Mouse (Mus musculus): Measurements from ENCODE around the gene Myo3b.
"Not testable (repeated sequence)": the region's sequence is repeated elsewhere in the genome, so short reads cannot be mapped to it uniquely, and the experiment has no call there.

Myo3b gene

DNA sequence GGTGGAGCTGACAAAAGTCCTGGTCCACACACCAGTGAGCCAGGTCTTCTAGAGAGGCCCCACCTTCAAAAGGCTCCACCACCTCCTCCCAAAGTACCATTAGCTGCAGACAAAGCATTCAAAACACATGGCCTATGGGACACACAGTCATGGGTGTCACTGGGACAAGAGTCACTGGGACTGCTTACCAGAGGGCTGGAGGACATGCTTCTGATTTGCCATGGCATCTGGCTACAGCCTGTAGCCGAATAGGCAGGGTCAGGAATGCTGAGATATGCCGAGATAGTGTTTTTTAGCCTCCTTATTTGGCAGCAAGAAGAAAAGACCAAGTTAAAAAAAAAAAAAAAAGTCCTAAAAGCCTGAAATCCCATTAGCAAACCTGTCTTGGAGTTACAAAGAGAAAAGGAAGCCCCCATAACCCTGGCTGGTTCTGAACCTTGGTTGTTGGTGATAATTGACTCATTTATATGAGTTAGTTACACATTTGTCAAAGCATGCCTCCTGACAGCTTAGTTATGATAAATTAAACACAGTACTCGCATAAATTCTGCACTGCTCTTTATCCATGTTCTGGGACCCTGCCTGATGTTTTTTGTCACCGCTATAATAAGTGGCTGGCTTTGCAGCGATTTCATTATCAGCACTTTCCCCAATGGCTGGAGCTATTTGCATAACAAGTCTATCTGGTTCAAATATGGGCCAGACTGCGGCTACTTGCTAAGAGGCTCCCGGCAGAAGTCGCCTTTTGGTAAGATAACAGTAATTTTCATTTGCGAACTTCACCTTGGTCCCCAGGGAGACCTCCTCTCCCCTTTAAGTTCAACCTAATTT lies 156.7 kb downstream of the Myo3b start:
- no peak for DNase-seq (ENCODE audit: low spot score)

DNA sequence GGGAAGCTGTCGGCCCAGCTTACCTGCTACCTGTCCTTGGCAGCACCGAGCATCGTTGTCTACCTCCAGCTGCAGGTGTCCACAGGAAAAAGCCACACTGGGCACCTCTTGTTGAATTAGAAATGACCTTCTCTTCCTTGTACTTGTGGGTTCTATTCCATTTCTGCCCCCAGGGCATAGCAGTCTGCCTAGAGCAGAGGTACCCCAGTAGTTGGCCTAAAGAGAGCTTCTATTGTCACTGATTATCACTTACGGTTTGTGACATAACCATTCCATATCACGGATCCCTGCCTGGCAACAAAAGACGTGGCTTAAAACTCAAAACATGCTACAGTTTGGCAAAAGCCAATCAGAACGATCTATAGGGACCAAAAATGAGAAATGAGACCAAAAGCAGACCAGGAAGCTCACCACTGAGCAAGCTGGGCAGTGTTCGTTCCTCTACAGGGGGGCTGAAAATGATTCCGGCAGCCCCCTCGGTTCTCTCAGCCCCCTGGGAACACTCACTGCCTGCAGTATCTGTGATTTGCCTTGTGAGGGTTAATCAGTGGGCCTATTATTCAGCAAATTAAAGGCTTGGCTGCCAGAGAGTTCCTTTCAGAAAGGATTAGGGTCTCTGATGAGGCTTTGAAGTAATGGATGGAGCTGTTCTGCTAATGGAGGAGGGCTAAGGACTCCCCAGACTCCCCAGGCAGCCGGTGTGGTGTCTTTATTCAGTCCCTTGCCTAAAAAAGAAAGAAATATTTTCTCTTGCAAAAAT lies 163.1 kb downstream of the Myo3b start:
- DNase-seq (ENCODE audit: low spot score): no peak

DNA sequence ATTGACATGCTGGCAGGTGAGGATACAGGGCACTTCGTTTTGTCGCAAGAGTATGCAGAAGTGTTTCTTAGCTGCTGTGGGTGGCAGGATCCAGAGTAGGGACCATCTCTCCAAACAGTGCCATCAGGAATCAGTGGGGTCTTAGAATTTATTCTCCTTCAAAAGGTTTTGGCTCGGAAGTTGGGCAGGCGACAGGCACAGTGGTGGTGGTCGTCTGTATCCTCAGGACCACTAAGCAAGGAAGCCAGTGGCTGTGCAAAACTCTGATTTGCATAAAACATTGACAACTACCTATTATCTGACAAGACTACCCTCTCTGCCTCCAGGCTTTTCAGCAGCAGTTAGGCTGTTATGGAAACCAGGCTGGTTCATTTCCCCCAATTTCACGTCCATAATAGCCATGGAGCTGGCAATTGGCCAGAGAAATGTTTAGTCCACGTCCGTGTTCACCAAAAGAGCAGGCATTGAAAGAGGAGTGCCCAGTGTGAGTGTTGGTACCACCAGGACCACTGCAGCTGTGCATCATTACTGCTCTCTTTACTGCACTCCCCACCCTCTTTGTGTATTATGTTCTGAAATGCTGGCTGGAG lies 163.7 kb downstream of the Myo3b start:
- DNase-seq (ENCODE audit: low spot score): no peak

DNA sequence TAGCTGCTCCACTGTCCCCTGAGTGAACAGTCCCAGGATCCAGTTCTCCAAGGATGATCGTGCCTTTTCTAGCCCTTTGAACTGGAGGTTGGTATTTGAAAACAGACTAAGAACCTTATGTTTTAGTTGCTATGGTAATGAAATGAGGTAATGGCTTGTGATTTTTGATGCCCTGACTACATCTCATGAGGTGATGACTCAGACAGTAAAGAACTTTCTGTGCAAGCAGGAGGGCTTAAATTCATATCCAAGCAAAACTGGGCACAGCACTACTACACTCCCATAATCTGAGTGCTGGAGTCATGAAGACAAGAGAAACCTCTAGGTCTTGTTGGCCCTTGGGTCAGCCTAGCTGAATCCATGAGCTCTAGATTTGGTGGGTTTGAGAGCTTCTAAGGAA lies 169.5 kb downstream of the Myo3b start:
- DNase-seq (ENCODE audit: low spot score): no peak

DNA sequence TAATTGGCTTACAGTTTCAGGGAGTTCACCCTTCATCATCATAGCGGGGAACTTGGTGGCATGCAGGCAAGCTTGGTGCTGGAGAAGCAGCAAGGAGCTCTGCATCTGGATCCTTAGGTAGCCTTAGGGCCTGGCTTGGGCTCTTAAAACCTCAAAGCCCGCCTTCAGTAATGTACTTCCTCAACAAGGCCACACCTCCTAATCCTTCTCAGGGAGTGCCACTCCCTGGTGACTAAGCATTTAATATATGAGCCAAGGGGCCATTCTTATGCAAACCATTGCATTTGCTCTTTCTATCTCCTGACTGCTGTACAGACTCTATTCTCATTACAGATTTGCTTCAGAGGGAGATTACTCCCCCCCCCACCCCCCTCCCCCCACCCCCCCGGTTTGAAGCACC lies 170.9 kb downstream of the Myo3b start:
- no peak for DNase-seq (ENCODE audit: low spot score)

DNA sequence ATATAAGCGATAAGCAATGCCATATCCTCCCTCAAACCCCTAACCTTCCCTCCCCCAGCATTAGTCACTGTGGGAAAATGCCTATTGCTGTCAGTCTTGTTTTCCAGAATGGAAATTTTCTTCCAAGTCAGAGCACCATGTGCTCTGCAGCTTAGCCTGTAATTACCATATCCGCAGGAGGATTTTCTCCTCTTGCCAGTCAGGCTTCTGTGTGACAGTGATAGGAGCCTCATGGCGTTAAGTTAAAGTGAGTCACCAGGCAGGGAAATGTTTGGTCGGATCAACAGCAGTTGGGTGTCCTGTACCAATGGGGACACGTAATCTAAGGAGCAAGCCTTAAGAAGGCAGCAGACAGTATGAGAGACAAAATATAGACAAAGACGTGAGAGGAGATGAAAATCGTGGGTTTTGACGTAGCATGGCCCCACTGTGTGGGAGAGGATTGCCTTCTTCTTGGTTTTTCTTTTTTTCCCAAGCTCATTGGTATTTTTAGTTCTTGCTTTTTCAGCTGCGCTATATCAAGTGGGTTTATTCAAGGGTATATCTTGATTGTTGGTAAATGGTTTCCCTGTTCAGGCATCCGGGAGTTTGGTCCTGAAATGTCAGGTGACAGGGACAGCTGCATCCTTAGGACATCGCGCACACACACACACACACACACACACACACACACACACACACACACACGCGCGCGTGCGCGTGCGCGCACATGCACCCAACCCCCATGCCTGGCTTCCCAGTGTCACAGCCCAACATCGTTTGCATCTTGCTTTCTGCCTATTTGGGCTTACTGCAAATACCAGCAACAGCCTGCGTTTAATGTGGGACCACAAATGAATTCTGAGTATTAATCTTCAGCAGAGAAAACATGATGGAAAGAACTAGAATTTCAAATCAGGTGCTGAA lies 171.8 kb downstream of the Myo3b start:
- no peak for DNase-seq (ENCODE audit: low spot score)

DNA sequence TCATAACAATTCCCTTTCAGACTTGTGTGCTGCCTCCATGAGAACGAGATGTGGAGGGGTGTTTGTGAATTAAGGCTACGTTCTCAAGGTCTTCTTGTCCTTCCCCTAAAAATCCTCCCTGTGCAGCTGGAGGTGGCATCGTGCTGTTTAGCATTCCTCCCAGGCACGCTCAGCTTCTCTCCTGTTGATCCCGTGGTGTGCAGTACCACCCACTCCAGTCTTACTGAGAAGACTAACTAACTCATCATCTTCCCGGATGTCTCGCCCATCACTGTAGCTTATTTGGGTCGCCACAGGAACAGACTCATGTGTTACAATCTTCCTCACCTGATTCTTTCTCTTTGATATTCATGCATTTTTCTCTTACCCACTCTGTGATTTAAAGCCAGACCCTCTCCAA lies 175.5 kb downstream of the Myo3b start:
- no peak for DNase-seq (ENCODE audit: low spot score)

DNA sequence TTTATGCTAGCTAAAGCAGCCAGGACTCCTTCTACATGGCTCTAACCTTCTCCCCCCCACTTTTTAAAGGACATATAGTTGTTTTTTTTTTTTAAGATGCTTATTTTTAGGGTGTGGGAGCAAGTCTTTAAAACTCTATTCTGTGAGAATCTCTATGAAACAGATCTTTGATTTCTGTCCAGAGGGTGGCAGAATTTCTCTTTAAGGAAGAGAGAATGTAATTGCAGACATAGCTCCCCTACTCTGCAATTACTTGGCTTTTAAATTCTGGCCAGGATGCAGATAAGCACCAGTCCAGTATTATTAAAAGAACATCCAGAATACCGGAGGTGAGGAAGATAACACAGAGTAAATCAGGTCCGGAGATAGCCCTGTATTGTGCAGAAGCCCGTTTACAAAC lies 178.9 kb downstream of the Myo3b start:
- DNase-seq (ENCODE audit: low spot score): no peak

DNA sequence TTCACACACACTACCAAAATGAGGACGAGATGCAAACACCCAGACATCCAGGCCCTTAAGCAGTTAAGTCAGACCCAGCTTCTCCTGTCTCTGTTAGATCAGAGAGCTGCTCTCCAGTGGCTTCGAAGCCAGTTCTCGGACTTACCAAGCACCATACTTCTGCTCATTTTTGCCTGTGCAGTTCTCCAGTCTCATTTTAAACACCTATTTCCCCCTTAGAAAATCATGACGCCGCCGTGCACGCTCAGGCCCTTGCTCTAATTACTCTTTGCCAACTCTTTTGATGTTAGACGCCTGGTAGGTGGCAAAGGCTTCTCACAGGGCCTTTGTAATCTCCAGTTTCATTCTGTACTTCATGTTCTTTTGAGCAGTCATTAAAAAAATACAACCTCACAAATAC lies 179.5 kb downstream of the Myo3b start:
- DNase-seq (ENCODE audit: low spot score): no peak

DNA sequence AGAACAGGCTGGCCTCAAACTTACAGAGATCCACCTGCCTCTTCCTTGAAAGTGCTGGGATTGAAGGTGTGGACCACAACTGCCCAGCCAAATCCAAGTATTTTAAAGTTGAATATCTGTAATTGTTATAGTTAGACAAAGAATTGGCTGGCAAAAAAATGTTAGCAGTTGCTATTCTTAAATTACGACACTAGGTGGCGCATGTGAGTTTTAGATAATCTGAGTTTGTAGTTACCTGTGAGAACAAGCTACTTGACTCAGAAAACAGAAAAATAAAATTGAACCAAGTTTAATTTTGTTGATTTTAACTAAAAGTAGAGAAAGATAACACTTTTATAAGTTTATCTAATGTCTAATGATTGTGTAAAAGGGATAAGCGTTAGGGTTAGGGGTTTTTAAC lies 187.8 kb downstream of the Myo3b start:
- DNase-seq (ENCODE audit: low spot score): no peak

DNA sequence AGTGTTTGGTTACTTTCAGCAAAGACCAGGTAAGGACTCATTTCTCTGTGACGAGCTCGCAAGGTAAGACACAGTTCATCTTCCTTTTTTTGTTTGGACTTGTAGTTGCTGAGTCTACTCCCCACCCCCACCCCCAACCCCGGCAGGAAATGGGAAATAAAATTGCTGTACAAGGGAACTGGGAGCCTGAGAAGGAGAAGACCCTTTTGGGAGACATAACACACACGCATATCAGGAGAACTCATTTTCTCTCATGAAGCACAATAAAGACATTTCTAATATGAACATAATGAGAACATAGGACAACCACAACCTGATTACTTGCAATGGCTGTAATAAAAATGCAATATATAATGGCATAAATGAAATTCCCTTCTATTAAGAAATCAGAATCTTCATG lies 195.5 kb downstream of the Myo3b start:
- DNase-seq (ENCODE audit: low spot score): not testable (repeated sequence)

DNA sequence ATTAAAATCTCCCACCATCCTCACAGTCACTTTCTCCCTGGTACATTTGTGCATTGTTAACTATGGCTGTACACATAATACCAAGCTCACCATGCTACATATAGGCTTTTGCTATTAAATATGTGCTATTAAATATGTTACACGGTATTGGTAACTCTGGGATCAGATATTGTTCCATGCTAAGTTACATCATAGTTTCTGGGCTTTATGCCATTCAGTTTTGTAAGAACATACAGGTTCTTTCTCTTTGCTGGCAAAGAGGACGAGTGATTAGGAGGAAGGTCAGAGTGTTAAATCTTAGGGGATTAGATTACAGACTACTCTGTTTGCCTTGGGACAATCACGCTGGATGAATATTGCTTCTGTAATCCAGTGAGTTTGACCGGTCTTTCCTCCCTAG lies 207.1 kb downstream of the Myo3b start:
- DNase-seq (ENCODE audit: low spot score): no peak

DNA sequence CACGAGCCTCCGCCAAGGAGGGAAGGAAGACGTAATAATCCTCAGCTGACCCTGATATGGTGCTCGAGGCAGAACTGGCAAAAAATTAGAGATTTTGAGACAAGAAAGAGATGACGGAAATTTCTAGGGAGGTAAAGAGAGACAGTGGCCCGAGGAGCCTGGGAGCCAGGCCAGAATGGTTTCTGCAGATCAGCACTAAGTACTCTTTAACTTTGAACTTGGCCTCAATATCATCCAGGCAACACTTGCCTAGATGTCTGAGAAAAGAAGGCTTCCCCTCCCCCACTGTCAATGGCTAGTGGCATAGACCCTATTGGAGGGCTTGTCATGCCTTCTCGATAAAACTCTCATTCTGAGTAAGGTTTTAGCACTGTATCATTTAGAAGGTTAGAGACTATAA lies 209.7 kb downstream of the Myo3b start:
- no peak for DNase-seq (ENCODE audit: low spot score)

DNA sequence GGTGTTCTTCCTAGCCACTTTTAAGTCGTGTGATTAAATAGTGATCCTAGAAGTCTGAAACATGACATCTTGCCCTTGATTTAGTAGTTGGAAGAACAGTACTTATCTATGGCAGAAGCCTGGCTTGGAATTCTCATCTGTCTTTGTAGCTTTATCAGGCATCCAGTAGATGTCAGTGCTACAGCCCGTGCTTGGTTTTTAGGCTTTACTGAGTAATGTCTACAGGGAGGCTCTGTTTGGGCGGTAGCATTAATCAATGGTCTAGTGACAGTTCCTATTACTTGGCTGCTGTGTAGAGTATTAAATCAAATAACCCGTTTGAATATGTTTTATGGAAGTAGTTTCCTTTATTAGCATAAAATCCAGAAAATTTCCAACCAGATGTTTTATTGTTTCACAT lies 210.9 kb downstream of the Myo3b start:
- no peak for DNase-seq (ENCODE audit: low spot score)

DNA sequence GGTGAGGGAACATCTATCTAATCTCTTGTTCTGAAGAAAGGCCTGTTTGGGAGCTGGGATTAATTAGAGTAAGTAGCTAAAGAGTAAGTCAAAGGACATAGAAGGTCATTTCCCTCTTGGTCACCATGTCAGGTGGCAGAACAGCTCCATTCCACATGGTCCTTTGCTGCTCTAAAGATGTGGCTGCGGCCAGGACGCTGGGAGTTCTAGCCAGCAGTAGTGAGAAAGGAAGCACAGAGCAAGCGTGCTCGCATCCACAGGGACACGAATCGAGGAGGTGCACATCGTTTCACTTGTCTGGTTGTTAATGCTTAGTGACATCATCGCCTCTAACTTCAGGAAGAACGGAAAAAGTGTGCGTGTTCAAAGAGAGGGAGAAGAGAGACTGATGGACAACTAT lies 212.3 kb downstream of the Myo3b start:
- DNase-seq (ENCODE audit: low spot score): no peak

DNA sequence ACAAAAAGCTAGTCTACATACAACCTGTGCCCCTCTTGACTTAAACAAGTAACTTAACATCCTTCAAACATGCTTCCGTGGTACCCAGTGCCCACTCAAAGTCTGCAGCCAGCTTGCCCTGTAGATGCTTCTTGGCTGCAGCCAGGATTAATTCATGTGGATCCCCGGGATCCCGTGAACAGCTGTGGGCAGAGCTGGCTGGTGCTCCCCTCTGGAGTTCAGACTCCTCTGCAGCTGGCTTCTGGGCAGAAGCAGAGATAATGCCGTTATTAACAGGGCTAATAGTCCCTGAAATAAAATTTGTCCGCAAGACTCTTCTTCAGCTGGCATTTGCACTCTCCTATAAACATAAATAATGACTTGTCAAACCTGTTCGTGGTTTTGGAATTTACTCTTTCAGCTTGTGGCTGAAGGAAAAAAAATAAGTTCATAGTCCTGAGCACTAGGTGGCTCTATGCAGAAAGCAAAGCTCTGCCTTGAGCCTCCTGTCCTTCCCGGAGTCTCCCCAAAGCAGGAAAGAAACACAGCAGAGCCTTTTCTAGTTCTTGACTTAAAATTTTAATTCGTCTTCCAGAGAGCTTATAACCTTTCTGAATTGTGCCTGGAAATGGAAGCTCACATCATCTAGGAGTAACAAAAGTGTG lies 220.6 kb downstream of the Myo3b start:
- no peak for DNase-seq (ENCODE audit: low spot score)

DNA sequence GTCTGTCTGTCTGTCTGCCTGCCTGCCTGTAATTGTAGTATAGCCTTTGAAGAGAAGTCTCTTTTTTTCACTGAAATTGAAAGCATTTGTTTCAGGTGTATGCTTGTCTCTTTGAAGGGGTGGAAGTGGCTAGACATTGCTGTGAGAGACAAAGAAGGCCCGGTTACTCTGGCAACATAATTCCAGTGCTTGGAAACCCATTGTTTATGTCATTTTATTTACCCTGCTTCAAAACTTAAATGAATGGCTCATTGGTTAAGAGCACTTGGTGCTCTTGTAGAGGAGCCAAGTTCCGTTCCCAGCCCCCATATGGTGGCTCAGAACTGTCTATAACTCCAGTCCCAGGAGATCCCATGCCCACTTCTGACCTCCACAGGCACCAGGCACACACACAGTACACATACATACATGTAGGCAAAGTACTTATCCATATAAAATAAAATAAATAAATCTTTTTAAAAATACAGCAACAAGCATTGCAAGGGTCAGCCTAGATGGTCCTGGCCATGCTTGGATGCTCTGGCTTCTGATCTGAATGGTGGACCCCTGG lies 221.8 kb downstream of the Myo3b start:
- no peak for DNase-seq (ENCODE audit: low spot score)

DNA sequence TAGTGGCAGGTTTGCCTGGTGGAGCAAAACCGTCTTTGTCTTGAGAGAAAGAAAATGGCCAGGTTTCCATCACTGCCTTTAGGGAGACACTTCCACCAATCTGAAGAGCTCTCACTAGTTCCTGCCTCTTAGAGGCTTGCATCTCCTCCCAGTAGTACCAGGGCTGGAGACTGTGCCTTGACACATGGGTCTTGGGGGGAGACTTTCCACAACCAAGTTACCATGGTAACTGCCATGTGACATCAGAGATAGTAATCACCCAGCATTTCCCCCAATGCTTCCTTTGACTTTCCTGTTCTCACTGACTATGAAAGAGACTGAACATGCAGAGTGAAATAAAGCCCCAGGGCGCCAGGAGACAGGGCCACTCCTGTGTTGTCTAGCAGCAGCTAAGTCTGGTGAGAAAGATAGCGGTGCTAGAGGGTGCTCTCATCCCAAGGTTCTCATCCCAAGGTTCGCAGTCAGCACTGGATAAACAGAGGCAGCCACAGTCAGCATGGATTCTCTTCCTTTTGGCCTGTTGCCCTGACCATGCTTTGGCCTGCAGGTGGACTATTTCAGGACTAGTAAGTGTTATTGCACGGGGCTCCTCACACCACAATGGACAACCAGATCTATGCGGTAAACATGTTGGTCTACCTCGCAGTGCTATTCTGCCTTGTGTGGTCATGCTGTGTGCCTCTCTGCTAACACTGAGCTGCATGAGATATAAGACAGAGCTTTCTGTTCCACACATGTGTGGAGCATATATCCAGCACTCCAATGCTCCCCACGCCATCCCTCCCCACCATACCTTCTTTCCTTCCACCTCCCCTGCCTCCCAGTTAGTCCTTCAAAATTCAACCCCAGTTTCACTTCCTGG lies 223.0 kb downstream of the Myo3b start:
- DNase-seq (ENCODE audit: low spot score): no peak

DNA sequence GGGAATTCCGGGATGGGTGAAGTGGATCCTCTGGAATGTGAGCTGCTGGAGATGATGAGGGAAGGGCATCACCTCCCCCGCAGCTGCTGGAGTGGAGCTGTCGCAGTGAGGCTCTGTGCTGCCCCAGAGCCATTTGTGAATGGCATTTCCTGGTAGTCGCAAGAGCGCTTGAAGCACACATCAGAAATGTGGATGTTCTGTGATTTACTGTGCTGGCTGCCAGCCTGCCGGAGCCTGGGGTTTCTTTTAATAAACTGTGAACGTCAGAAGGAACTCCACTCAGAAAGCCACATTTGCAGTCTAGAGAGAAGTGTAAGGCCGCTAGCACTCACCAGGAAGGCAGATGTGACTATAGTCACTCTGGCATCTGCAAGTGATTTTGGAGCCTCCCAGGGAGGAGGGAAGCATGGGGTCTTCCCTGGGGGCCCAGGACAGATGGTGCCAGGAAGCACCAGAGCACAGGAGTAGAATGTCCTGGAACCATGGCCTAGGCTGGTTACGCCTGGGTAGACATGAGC lies 223.7 kb downstream of the Myo3b start:
- no peak for DNase-seq (ENCODE audit: low spot score)
